16 mouse cellular contexts compared by ENCODE assay signal in the genomic region with DNA sequence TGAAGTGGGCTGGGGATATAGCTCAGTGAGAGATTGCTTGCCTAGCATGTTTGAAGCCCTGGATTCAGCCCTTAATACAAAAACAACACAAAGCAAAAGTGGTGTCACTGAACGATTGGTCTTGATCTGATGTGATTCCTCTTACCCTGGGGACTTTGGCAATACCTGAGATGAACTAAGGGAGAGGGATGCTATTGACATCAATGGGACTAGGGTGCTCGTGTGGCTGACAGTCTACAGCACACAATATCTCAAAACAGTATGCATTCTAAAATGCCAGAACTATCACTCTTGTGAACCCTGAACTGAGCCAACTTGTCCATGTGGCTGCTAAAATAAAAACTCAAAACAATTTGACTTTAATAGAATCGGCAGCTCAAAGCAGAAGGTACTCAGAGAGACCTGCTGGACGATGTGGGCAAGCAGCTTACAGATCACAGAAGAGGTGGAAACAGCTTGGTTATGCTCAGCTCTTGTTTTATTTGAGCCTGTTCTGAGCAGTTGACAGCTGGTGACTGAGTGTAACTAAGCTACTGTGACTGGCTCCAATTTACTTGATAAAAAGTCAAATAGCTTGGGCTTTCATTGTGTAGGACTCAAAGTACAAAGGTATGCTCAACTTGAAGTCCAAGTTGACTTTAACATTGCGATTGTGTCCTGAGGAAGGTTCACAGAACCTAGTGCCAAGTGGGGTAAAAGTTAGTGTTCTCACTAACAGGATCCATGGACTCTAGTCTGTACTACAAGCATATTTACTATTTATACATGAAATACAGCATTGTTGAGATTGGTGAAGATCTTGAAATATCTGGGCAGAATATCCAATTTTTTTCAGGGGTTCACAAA. TPM values are rescaled to one million over a fixed set of nuclear protein-coding genes. Genes with fewer than 3 reads are reported as not detected.
DNase-seq lines count a peak whose midpoint lies in the region; ATAC-seq and TF ChIP-seq lines count a peak whose summit lies in the region.
"Had no signal": no experiment of that assay in that cellular context is flagged by ENCODE, and none has a peak within 500 bp of the region (broad histone marks: within the 10 kb centered on the region; RNA-seq: fewer than 3 reads in every experiment).

No protein-coding gene starts in this region.

- H3K4me1 ChIP-seq in hindbrain, embryonic 11.5 days (replicated peaks; ENCODE audit: control insufficient read depth, insufficient read depth, low read length) = no peaks in the 10 kb centered on the region; the same call in none of the 2 replicates
- peaks cover 14% of the 10 kb centered on the region; the same call in 1 of the 2 replicates for H3K4me1 ChIP-seq in hindbrain, embryonic 14.5 days (replicated peaks; ENCODE audit: control insufficient read depth, insufficient read depth, low read length)
- peaks cover 5% of the 10 kb centered on the region; the same call in 1 of the 2 replicates for H3K4me1 ChIP-seq in brown adipose tissue, adult 24 weeks (ENCODE audit: control insufficient read depth, insufficient read depth, insufficient read length, low read length)
- no peaks in the 10 kb centered on the region; the same call in 1 of the 2 replicates for H3K4me1 ChIP-seq in thymus, adult 2 months (replicated peaks; ENCODE audit: control insufficient read depth, insufficient read depth, low read length)
- H3K4me1 ChIP-seq: limb, embryonic 15.5 days had no signal

- no peaks in the 10 kb centered on the region for H3K27me3 ChIP-seq in hindbrain, embryonic 11.5 days (ENCODE audit: control insufficient read depth, insufficient read depth, low read length)
- H3K27me3 ChIP-seq in hindbrain, embryonic 14.5 days (ENCODE audit: control insufficient read depth, insufficient read depth, low read length) = no peaks in the 10 kb centered on the region
- H3K27me3 ChIP-seq in thymus, adult 2 months (ENCODE audit: control insufficient read depth, insufficient read depth, low read length) = no peaks in the 10 kb centered on the region
- H3K27me3 ChIP-seq: limb, embryonic 15.5 days had no signal

- H3K27ac ChIP-seq in hindbrain, embryonic 11.5 days (ENCODE audit: low read depth, low read length) = no peak overlapping the region
- H3K27ac ChIP-seq in hindbrain, embryonic 14.5 days = no peak overlapping the region
- peak overlapping the region; percentile 65 for H3K27ac ChIP-seq in brown adipose tissue, adult 24 weeks (replicated peaks; ENCODE audit: low read depth, low read length)
- no peak overlapping the region for H3K27ac ChIP-seq in thymus, adult 2 months (ENCODE audit: control insufficient read depth, insufficient read depth, low read length)
- H3K27ac ChIP-seq: forebrain, embryonic 12.5 days; limb, embryonic 15.5 days had no signal

- TF ChIP-seq POLR2A in thymus, adult 2 months (IDR thresholded peaks at IDR 0.05; ENCODE audit: control insufficient read depth, extremely low read depth, insufficient read depth, low read length, poor library complexity) = no peak

- no peaks in the 10 kb centered on the region for H3K36me3 ChIP-seq in hindbrain, embryonic 11.5 days (ENCODE audit: control insufficient read depth, insufficient read depth, low read length)
- H3K36me3 ChIP-seq in hindbrain, embryonic 14.5 days (replicated peaks; ENCODE audit: control insufficient read depth, insufficient read depth) = no peaks in the 10 kb centered on the region
- no peaks in the 10 kb centered on the region for H3K36me3 ChIP-seq in thymus, adult 2 months (ENCODE audit: control insufficient read depth, insufficient read depth, low read length)
- H3K36me3 ChIP-seq: forebrain, embryonic 12.5 days; limb, embryonic 15.5 days had no signal

- H3K4me3 ChIP-seq in hindbrain, embryonic 11.5 days (ENCODE audit: low read depth, low read length) = no peak overlapping the region
- no peak overlapping the region for H3K4me3 ChIP-seq in hindbrain, embryonic 14.5 days (replicated peaks; ENCODE audit: low read length)
- no peak overlapping the region for H3K4me3 ChIP-seq in brown adipose tissue, adult 24 weeks (ENCODE audit: insufficient read depth, low read depth, low read length)
- no peak overlapping the region for H3K4me3 ChIP-seq in thymus, adult 2 months (ENCODE audit: control insufficient read depth, insufficient read depth, low read length)
- H3K4me3 ChIP-seq: forebrain, embryonic 12.5 days; limb, embryonic 15.5 days had no signal

- TF ChIP-seq CTCF in thymus, adult 2 months (IDR thresholded peaks at IDR 0.05; ENCODE audit: borderline replicate concordance, control insufficient read depth, extremely low read depth, insufficient read depth, low read length, poor library complexity) = no peak

- no peak overlapping the region for H3K4me2 ChIP-seq in hindbrain, embryonic 11.5 days (replicated peaks; ENCODE audit: low read depth, low read length)
- H3K4me2 ChIP-seq in hindbrain, embryonic 14.5 days (replicated peaks) = no peak overlapping the region
- H3K4me2 ChIP-seq: forebrain, embryonic 12.5 days; limb, embryonic 15.5 days had no signal

- peak; percentile 18 for DNase-seq in adrenal gland, postnatal 10 days
- DNase-seq in adrenal gland, adult (ENCODE audit: inconsistent age in 2 of 2, low spot score in 1 of 2) = no peak
- DNase-seq in hindbrain, embryonic 11.5 days (ENCODE audit: low spot score) = peak; percentile 5
- DNase-seq in hindbrain, embryonic 14.5 days (ENCODE audit: low spot score) = no peak
- peak; percentile 32 to 77 for DNase-seq in layer of hippocampus, adult 18-20 months (ENCODE audit: low spot score in 2 of 2)
- no peak for DNase-seq in layer of hippocampus, postnatal 25 days (ENCODE audit: extremely low spot score in 1 of 2, low spot score in 1 of 2)
- no peak for DNase-seq in thymus, adult 2 months
- DNase-seq: adrenal gland, adult 2 months; cerebellum, adult 18-20 months; cerebellum, postnatal 36 days; lung, postnatal 10 days; retina, postnatal 1 day had no signal

- H3K9ac ChIP-seq in hindbrain, embryonic 11.5 days (ENCODE audit: low read depth, low read length) = no peak overlapping the region
- H3K9ac ChIP-seq in hindbrain, embryonic 14.5 days = no peak overlapping the region
- H3K9ac ChIP-seq: forebrain, embryonic 12.5 days; limb, embryonic 15.5 days had no signal

- no peaks in the 10 kb centered on the region for H3K9me3 ChIP-seq in hindbrain, embryonic 11.5 days (ENCODE audit: control insufficient read depth, low read length)
- no peaks in the 10 kb centered on the region for H3K9me3 ChIP-seq in hindbrain, embryonic 14.5 days (ENCODE audit: control insufficient read depth, low read length)
- H3K9me3 ChIP-seq: forebrain, embryonic 12.5 days; limb, embryonic 15.5 days had no signal

- ATAC-seq in hindbrain, embryonic 11.5 days (ENCODE audit: low FRiP score) = no peak
- ATAC-seq in hindbrain, embryonic 14.5 days (ENCODE audit: low FRiP score) = no peak
- ATAC-seq: midbrain, embryonic 16.5 days had no signal

- WGBS in hindbrain, embryonic 11.5 days = 68% methylated on average over 5 of the region's 5 CpGs
- WGBS in hindbrain, embryonic 14.5 days = 63% methylated on average over 5 of the region's 5 CpGs
- 92% methylated on average over 5 of the region's 5 CpGs for WGBS in thymus, adult 2 months

RNA-seq across cellular contexts. Expression of gene Vwa8, which starts 3.8 kb away (rescaled TPM):
- 100 to 1,000 TPM; 180 to 193 TPM for total RNA-seq in adrenal gland, postnatal 10 days (2021)
- polyA plus RNA-seq in hindbrain, embryonic 11.5 days (2014; fragmentation: Nextera tagmentation; extraction: Ambion mirVana) = 7.2 and 8.4 TPM in 2 replicates
- 9.2 and 10.3 TPM in 2 replicates for polyA plus RNA-seq in hindbrain, embryonic 14.5 days (2014; fragmentation: Nextera tagmentation; extraction: Ambion mirVana)
- total RNA-seq in layer of hippocampus, adult 18-20 months (2021) = 10 to 100 TPM; 29.1 to 31.7 TPM
- 10 to 100 TPM; 23.3 to 28.0 TPM for total RNA-seq in layer of hippocampus, postnatal 25 days (2021)
- 148 and 195 TPM in 2 replicates for polyA plus RNA-seq in brown adipose tissue, adult 24 weeks (2012; ENCODE audit: insufficient read depth, insufficient read length, missing spikeins)
- polyA plus RNA-seq in thymus, adult 2 months (2012; rRNA removed) = 8.7 and 9.1 TPM in 2 replicates

Comparison
In these comparisons a context has a peak if more than half of its experiments do, and no peak if none do; other contexts are left out.
1. DNase-seq: peak in adrenal gland, postnatal 10 days (single experiment), hindbrain, embryonic 11.5 days (single experiment) and layer of hippocampus, adult 18-20 months (2 of 2); none in adrenal gland, adult (0 of 2), hindbrain, embryonic 14.5 days (single experiment), layer of hippocampus, postnatal 25 days (0 of 2) and thymus, adult 2 months (single experiment).
2. RNA of gene Vwa8, which starts 3.8 kb away (polyA plus RNA-seq): 148 to 195 TPM in brown adipose tissue, adult 24 weeks; 9.2 to 10.3 TPM in hindbrain, embryonic 14.5 days, 8.7 to 9.1 TPM in thymus, adult 2 months and 7.2 to 8.4 TPM in hindbrain, embryonic 11.5 days; every median in the first group is over 10 times any median in the second.